Mouse (Mus musculus) testis, adult 2 months (tissue): ENCODE data around the gene Fosl2. TPM values are rescaled to one million over a fixed set of nuclear protein-coding genes. Genes with fewer than 3 reads are reported as not detected.

ENCODE experiments used
- H3K27ac ChIP-seq: fragments of 200-500 bp; 2 replicates; pipeline ENCODE4 v1.5.1; 2012; ENCODE audit warnings: low read depth, low read length; ENCODE audit not compliant: control insufficient read depth, insufficient read depth
- H3K27me3 ChIP-seq: fragments of 200-500 bp; 2 replicates; pipeline ENCODE4 v1.6.1; 2012; ENCODE audit warnings: mild to moderate bottlenecking, low read length, moderate library complexity; ENCODE audit not compliant: control insufficient read depth, insufficient read depth
- H3K36me3 ChIP-seq: fragments of 200-500 bp; 2 replicates; pipeline ENCODE4 v1.6.1; 2012; ENCODE audit warnings: mild to moderate bottlenecking, low read length; ENCODE audit not compliant: control insufficient read depth, insufficient read depth
- H3K4me1 ChIP-seq: fragments of 200-500 bp; 2 replicates; pipeline ENCODE4 v1.6.1; 2012; ENCODE audit warnings: low read length; ENCODE audit not compliant: control insufficient read depth, insufficient read depth
- H3K4me3 ChIP-seq: fragments of 200-500 bp; 2 replicates; pipeline ENCODE4 v1.5.1; 2012; ENCODE audit warnings: low read depth, mild to moderate bottlenecking, low read length, moderate library complexity, mixed read lengths; ENCODE audit not compliant: control insufficient read depth
- CTCF ChIP-seq: fragments of 200-500 bp; IDR thresholded peaks from 2 replicates; pipeline ENCODE4 v1.5.1; 2012; ENCODE audit warnings: low read depth, mild to moderate bottlenecking, inconsistent platforms, low read length, moderate library complexity; ENCODE audit not compliant: control insufficient read depth, insufficient read depth, insufficient replicate concordance
- POLR2A ChIP-seq: fragments of 200-500 bp; IDR thresholded peaks from 2 replicates; pipeline ENCODE4 v1.6.1; 2012; ENCODE audit warnings: low read depth, mild to moderate bottlenecking, inconsistent platforms, low read length, moderate library complexity; ENCODE audit not compliant: control insufficient read depth
- polyA plus RNA-seq: library from polyadenylated mRNA; depleted of rRNA; stranded (reverse); fragments of >200 nt; gene quantifications from 2 replicates; pipeline ENCODE4 v1.2.3, GENCODE M21; 2012

Gene Fosl2
- polyA plus RNA-seq, 1 experiment = 1.6 TPM

DNA sequence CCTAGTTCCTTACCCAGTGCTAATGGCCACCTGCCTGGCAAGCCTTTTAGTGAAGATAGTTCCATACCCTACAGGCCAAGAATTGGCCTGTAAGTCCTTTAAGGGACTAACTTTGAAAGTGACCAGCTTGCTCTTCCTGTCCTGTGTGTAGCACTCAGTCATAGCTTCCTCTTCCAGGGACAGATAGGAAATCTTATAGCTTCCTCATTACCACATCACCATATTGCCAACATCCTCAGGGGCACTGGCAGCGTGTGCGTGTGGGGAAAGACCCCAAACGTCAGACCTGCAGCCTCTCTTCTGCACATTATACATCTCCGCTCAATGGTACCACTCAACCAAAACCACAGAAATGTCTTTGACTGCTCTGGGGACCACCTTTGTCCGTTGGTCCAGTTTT is 13.2 kb upstream of the Fosl2 start:
- no peak overlapping the region for H3K27ac ChIP-seq
- TF ChIP-seq POLR2A (no peak), CTCF (no peak)
- no peak overlapping the region for H3K4me3 ChIP-seq
- no peaks in the 10 kb centered on the region for H3K36me3 ChIP-seq
- H3K27me3 ChIP-seq = no peaks in the 10 kb centered on the region
- H3K4me1 ChIP-seq = no peaks in the 10 kb centered on the region; the same call in 1 of the 2 replicates

GRCm38 (mm10) chr5:32124957-32125356 is 10.6 kb upstream of the Fosl2 start:
- H3K4me3 ChIP-seq = no peak overlapping the region
- TF ChIP-seq CTCF (no peak), POLR2A (no peak)
- H3K36me3 ChIP-seq = no peaks in the 10 kb centered on the region
- H3K27me3 ChIP-seq = no peaks in the 10 kb centered on the region
- no peak overlapping the region for H3K27ac ChIP-seq
- no peaks in the 10 kb centered on the region; the same call in 1 of the 2 replicates for H3K4me1 ChIP-seq

GRCm38 (mm10) chr5:32127226-32127625 is 8.4 kb upstream of the Fosl2 start:
- no peaks in the 10 kb centered on the region for H3K4me1 ChIP-seq
- TF ChIP-seq CTCF (no peak), POLR2A (no peak)
- H3K36me3 ChIP-seq = no peaks in the 10 kb centered on the region
- H3K27me3 ChIP-seq = no peaks in the 10 kb centered on the region
- H3K27ac ChIP-seq = no peak overlapping the region
- no peak overlapping the region for H3K4me3 ChIP-seq

DNA sequence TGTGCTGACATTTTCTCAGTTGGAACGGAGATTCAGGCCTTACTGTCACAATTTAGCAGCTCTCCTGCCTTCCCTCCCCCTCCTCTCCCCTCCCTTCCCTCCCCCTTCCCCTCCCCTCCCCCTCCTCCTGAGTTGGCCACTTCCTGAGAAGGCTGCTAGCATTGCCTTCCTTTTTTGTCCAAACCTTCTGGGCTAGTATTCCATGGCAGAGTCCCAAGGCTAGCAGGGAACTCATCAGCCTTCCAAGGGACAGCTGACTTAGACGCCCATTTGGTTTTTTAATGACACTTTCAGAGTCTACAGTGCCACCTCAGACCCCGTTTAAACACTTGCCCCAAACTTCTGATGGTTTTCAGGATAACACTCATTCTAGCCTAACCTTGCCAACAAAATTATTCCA is 7.7 kb upstream of the Fosl2 start:
- no peak overlapping the region for H3K4me3 ChIP-seq
- no peaks in the 10 kb centered on the region for H3K4me1 ChIP-seq
- H3K36me3 ChIP-seq = no peaks in the 10 kb centered on the region
- no peak overlapping the region for H3K27ac ChIP-seq
- TF ChIP-seq POLR2A (no peak), CTCF (no peak)
- no peaks in the 10 kb centered on the region for H3K27me3 ChIP-seq

DNA sequence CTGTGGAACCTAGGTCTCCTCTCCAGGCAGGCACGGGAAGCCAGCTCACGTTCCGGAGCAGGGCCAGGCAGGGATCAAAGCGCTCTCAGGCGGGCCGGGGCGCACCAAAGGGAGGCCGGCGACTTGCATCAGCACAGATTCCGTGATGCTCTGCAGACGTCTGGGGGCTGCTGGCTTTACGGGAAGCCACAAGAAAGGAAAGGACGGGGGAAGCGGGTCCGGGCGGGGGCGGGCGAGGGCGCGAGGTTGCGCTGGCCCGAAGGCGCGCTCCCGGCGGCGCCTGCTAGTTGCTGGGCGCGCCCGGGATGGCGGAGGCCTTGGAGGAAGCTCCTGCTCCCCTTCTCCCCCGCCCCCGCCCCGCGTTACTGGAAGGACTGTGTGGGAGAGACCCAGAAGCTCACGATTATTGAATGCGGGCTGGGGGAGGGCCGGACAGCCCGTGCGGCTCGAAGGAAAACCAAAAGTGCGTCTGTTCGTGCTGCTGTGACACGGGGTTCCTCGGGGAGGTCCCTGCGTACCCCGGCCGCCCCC is 2.6 kb upstream of the Fosl2 start:
- H3K4me1 ChIP-seq = peaks cover 16% of the 10 kb centered on the region
- H3K4me3 ChIP-seq = peak overlapping the region; percentile 47
- TF ChIP-seq POLR2A = no peak
- no peak for TF ChIP-seq CTCF
- no peaks in the 10 kb centered on the region for H3K27me3 ChIP-seq
- no peak overlapping the region for H3K27ac ChIP-seq
- H3K36me3 ChIP-seq = no peaks in the 10 kb centered on the region

DNA sequence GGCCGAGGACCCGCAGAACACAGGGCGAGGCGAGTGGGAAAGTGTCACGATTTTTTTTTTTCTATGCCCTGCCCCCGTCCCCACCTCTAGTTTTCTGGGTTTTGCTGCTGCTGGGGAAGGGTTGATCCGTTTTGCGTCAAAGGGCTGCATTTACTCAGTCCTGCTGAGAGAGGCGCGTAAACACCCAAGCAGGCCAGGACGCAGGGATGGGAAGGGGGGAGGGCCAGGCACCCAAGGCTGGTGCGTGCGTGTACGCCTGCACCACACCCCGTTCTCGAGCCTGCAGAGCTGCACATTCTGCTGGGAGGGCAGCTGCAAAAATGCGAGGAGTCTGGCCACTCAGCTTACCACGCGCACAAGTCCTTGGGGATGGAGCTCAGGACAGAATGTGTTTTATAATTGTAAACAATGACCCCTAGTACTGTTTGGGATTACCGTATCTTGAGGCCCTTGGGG is 2.0 kb upstream of the Fosl2 start:
- peak overlapping the region; percentile 70 for H3K4me3 ChIP-seq
- peak overlapping the region; percentile 72 for H3K27ac ChIP-seq
- H3K27me3 ChIP-seq = no peaks in the 10 kb centered on the region
- H3K4me1 ChIP-seq = peaks cover 16% of the 10 kb centered on the region
- TF ChIP-seq POLR2A (peak; percentile 34; the same call in 1 of the 2 replicates), CTCF (no peak)
- no peaks in the 10 kb centered on the region for H3K36me3 ChIP-seq

DNA sequence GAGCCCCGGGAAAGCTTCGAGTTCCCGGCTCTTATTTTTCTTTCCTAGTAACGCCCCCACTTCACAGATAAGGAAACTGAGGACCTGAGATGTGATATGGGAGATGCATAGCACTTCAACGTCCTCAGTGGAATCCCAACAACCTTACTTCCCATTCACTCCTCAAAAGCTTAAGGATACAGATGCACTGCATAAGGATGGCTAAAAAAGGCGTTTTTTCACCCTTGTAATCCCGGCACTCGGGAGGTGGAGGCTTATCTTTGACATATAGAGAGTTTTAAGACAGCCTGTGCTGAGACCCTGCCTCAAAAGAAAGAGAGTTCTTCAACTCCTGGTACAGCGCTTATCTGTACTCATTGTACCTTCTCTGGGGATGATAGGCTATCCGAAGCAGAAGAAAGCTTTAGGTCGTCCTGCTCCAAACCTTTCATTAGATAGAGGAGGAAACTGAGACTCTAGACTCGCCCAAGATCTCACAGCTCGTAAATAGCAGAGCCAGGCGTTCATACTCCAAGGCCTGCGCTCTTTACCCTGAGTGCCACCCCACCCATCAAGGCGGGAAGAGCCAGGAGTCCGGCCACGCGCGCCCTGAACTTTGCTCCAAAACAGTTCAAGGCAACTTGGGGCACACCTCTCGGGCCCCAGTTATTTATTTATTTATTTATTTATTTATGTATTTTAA is 1.4 kb upstream of the Fosl2 start:
- Histone ChIP-seq H3K36me3 (no peaks in the 10 kb centered on the region), H3K4me1 (peaks cover 16% of the 10 kb centered on the region), H3K4me3 (no peak overlapping the region; the same call in 1 of the 2 replicates), H3K27ac (peak overlapping the region; percentile 72), H3K27me3 (no peaks in the 10 kb centered on the region)
- TF ChIP-seq CTCF (no peak), POLR2A (no peak)

DNA sequence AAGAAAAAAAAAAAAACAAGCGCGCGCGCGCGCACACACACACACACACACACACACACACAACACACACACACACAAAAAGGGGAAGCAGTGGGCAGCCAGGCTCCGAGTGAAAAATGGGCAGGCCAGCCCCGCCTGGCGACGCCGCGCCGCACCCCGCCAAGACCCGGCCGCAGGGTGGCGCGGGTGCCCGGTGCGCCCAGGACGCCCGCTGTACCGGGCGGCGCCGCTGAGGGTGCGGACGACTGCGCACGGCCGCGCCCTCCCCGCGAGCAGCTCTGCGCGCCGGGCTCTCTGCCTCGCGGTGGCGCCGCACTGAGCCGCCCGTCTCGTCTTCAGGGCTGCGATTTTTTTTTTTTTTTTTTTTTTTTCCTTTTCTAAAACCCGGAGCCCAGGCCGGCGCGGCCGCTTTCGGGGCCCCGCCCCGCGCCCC is 682 bp upstream of the Fosl2 start:
- peak overlapping the region; percentile 67 for H3K27ac ChIP-seq
- no peaks in the 10 kb centered on the region for H3K27me3 ChIP-seq
- H3K4me1 ChIP-seq = peaks cover 16% of the 10 kb centered on the region

More for the DNA sequence above, 682 bp upstream of the Fosl2 start:
- TF ChIP-seq CTCF (no peak), POLR2A (no peak)
- Histone ChIP-seq H3K36me3 (no peaks in the 10 kb centered on the region), H3K4me3 (peak overlapping the region; percentile 83)
